Mouse (Mus musculus): ENCODE data around the gene Nrap. TPM values are rescaled to one million over a fixed set of nuclear protein-coding genes. Genes with fewer than 3 reads are reported as not detected.

Nrap gene
- polyA plus RNA-seq, 1 experiment from 2014 or later = 0.21 TPM

GRCm38 (mm10) chr19:56326243-56326855 is 63.5 kb downstream of the Nrap start:
- Histone ChIP-seq H3K4me1 (ENCODE audit: control insufficient read depth, insufficient read depth, low read length) (peaks cover 11% of the 10 kb centered on the region; the same call in 1 of the 2 replicates), H3K27ac (replicated peaks; ENCODE audit: low read depth, low read length) (no peak overlapping the region), H3K4me3 (ENCODE audit: low read depth, low read length) (no peak overlapping the region), H3K27me3 (ENCODE audit: control insufficient read depth, insufficient read depth, low read length) (no peaks in the 10 kb centered on the region), H3K9me3 (ENCODE audit: control insufficient read depth, low read length) (no peaks in the 10 kb centered on the region), H3K36me3 (ENCODE audit: control insufficient read depth, insufficient read depth, low read length) (no peaks in the 10 kb centered on the region), H3K4me2 (ENCODE audit: low read depth, severe bottlenecking) (no peak overlapping the region), H3K9ac (ENCODE audit: low read length) (no peak overlapping the region)
- ATAC-seq (ENCODE audit: insufficient number of reproducible peaks, low FRiP score, low TSS enrichment, low read depth) (no peak), DNase-seq (ENCODE audit: low spot score) (no peak)
- WGBS = 67% methylated on average over 21 of the region's 21 CpGs

- no peak overlapping the region for H3K4me2 ChIP-seq (ENCODE audit: low read depth, severe bottlenecking)
- H3K27me3 ChIP-seq (ENCODE audit: control insufficient read depth, insufficient read depth, low read length) = no peaks in the 10 kb centered on the region
- no peak overlapping the region for H3K27ac ChIP-seq (replicated peaks; ENCODE audit: low read depth, low read length)
- H3K4me3 ChIP-seq (ENCODE audit: low read depth, low read length) = no peak overlapping the region
- DNase-seq (ENCODE audit: low spot score) (no peak), ATAC-seq (ENCODE audit: insufficient number of reproducible peaks, low FRiP score, low TSS enrichment, low read depth) (no peak)
- WGBS = 71% methylated on average over 10 of the region's 10 CpGs
- H3K36me3 ChIP-seq (ENCODE audit: control insufficient read depth, insufficient read depth, low read length) = no peaks in the 10 kb centered on the region
- H3K4me1 ChIP-seq (ENCODE audit: control insufficient read depth, insufficient read depth, low read length) = peaks cover 11% of the 10 kb centered on the region
- no peak overlapping the region; the same call in 1 of the 2 replicates for H3K9ac ChIP-seq (ENCODE audit: low read length)
- no peaks in the 10 kb centered on the region for H3K9me3 ChIP-seq (ENCODE audit: control insufficient read depth, low read length)
Measured at GRCm38 (mm10) chr19:56325676-56326075, 64.2 kb downstream of the Nrap start.

GRCm38 (mm10) chr19:56321303-56321920 is 68.4 kb downstream of the Nrap start:
- Histone ChIP-seq H3K27ac (replicated peaks; ENCODE audit: low read depth, low read length) (peak overlapping the region; percentile 14; the same call in 1 of the 2 replicates), H3K4me2 (ENCODE audit: low read depth, severe bottlenecking) (no peak overlapping the region), H3K36me3 (ENCODE audit: control insufficient read depth, insufficient read depth, low read length) (no peaks in the 10 kb centered on the region), H3K4me1 (ENCODE audit: control insufficient read depth, insufficient read depth, low read length) (peaks cover 19% of the 10 kb centered on the region), H3K4me3 (ENCODE audit: low read depth, low read length) (no peak overlapping the region), H3K9ac (ENCODE audit: low read length) (no peak overlapping the region), H3K27me3 (ENCODE audit: control insufficient read depth, insufficient read depth, low read length) (no peaks in the 10 kb centered on the region), H3K9me3 (ENCODE audit: control insufficient read depth, low read length) (no peaks in the 10 kb centered on the region)
- DNase-seq (ENCODE audit: low spot score) (peak; percentile 41), ATAC-seq (ENCODE audit: insufficient number of reproducible peaks, low FRiP score, low TSS enrichment, low read depth) (no peak)
- WGBS = 71% methylated on average over 12 of the region's 12 CpGs

- Histone ChIP-seq H3K4me2 (ENCODE audit: low read depth, severe bottlenecking) (peak overlapping the region; percentile 39), H3K27ac (replicated peaks; ENCODE audit: low read depth, low read length) (no peak overlapping the region), H3K4me3 (ENCODE audit: low read depth, low read length) (no peak overlapping the region), H3K9me3 (ENCODE audit: control insufficient read depth, low read length) (no peaks in the 10 kb centered on the region), H3K9ac (ENCODE audit: low read length) (peak overlapping the region; percentile 19; the same call in 1 of the 2 replicates), H3K27me3 (ENCODE audit: control insufficient read depth, insufficient read depth, low read length) (no peaks in the 10 kb centered on the region), H3K4me1 (ENCODE audit: control insufficient read depth, insufficient read depth, low read length) (peaks cover 16% of the 10 kb centered on the region), H3K36me3 (ENCODE audit: control insufficient read depth, insufficient read depth, low read length) (no peaks in the 10 kb centered on the region)
- WGBS = 14% methylated on average over 26 of the region's 26 CpGs
- DNase-seq (ENCODE audit: low spot score) = peak; percentile 68
- ATAC-seq (ENCODE audit: insufficient number of reproducible peaks, low FRiP score, low TSS enrichment, low read depth) = no peak
Measured at GRCm38 (mm10) chr19:56320186-56320860, 69.5 kb downstream of the Nrap start.

- Histone ChIP-seq H3K4me2 (ENCODE audit: low read depth, severe bottlenecking) (no peak overlapping the region), H3K4me1 (ENCODE audit: control insufficient read depth, insufficient read depth, low read length) (peaks cover 16% of the 10 kb centered on the region), H3K36me3 (ENCODE audit: control insufficient read depth, insufficient read depth, low read length) (no peaks in the 10 kb centered on the region), H3K9ac (ENCODE audit: low read length) (no peak overlapping the region), H3K4me3 (ENCODE audit: low read depth, low read length) (no peak overlapping the region), H3K27ac (replicated peaks; ENCODE audit: low read depth, low read length) (no peak overlapping the region), H3K27me3 (ENCODE audit: control insufficient read depth, insufficient read depth, low read length) (no peaks in the 10 kb centered on the region), H3K9me3 (ENCODE audit: control insufficient read depth, low read length) (no peaks in the 10 kb centered on the region)
- DNase-seq (ENCODE audit: low spot score) (no peak), ATAC-seq (ENCODE audit: insufficient number of reproducible peaks, low FRiP score, low TSS enrichment, low read depth) (no peak)
- WGBS = 89% methylated on average over 6 of the region's 6 CpGs
Measured at GRCm38 (mm10) chr19:56319629-56320028, 70.2 kb downstream of the Nrap start.

- DNase-seq (ENCODE audit: low spot score) = no peak
Measured at GRCm38 (mm10) chr19:56319219-56319618, 70.6 kb downstream of the Nrap start.

DNA sequence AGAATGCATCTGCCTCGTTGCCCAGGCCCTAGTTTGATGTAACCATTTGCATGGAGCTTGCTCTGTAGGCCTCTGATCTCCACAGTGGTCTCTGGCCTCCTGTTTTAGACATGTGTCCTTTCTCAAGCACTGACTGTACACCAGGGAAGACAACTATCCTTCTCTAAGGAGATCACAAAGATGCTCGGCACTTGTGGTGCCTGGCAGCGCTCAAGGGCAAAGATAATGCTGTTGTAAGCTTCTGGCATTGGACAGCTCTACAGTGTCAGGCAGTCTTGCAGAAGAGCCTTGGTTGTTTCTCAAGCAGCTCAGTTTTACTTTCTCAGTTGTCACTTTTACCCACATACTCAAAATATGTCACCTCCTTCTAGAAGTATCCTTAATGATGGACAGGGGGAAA is 73.3 kb downstream of the Nrap start:
- no peaks in the 10 kb centered on the region for H3K27me3 ChIP-seq (ENCODE audit: control insufficient read depth, insufficient read depth, low read length)
- no peak overlapping the region for H3K27ac ChIP-seq (replicated peaks; ENCODE audit: low read depth, low read length)
- 81% methylated on average over 3 of the region's 3 CpGs for WGBS
- DNase-seq (ENCODE audit: low spot score) (no peak), ATAC-seq (ENCODE audit: insufficient number of reproducible peaks, low FRiP score, low TSS enrichment, low read depth) (no peak)
- no peak overlapping the region for H3K4me2 ChIP-seq (ENCODE audit: low read depth, severe bottlenecking)
- H3K9ac ChIP-seq (ENCODE audit: low read length) = no peak overlapping the region
- no peaks in the 10 kb centered on the region for H3K9me3 ChIP-seq (ENCODE audit: control insufficient read depth, low read length)
- H3K4me1 ChIP-seq (ENCODE audit: control insufficient read depth, insufficient read depth, low read length) = peaks cover 10% of the 10 kb centered on the region
- H3K36me3 ChIP-seq (ENCODE audit: control insufficient read depth, insufficient read depth, low read length) = no peaks in the 10 kb centered on the region
- no peak overlapping the region for H3K4me3 ChIP-seq (ENCODE audit: low read depth, low read length)

More at GRCm38 (mm10) chr19:56319219-56319618, 70.6 kb downstream of the Nrap start:
- Histone ChIP-seq H3K27me3 (ENCODE audit: control insufficient read depth, insufficient read depth, low read length) (no peaks in the 10 kb centered on the region), H3K9me3 (ENCODE audit: control insufficient read depth, low read length) (no peaks in the 10 kb centered on the region), H3K4me1 (ENCODE audit: control insufficient read depth, insufficient read depth, low read length) (peaks cover 16% of the 10 kb centered on the region), H3K36me3 (ENCODE audit: control insufficient read depth, insufficient read depth, low read length) (no peaks in the 10 kb centered on the region), H3K4me3 (ENCODE audit: low read depth, low read length) (no peak overlapping the region), H3K9ac (ENCODE audit: low read length) (no peak overlapping the region), H3K27ac (replicated peaks; ENCODE audit: low read depth, low read length) (no peak overlapping the region), H3K4me2 (ENCODE audit: low read depth, severe bottlenecking) (no peak overlapping the region)
- no peak for ATAC-seq (ENCODE audit: insufficient number of reproducible peaks, low FRiP score, low TSS enrichment, low read depth)
- WGBS = 90% methylated on average over 7 of the region's 7 CpGs

DNA sequence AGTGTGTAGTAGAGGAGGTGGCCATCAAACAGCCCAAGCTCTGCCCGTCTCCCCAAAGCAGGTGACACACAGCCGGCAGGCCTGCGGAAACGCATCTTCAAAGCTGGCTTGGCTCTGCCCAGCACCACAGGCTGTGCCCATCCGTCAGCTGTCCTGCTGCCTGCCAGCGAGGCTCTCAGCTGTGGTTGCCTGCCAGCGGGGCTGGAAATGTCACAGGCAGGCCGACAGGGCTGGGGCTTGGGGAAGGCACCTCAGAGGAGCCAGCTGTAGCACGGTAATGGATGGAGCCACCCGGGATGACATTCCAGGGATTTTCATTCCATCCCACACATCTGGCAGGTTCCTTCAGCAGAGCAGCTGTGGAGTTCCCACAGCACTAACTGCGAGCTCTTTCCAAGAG is 89.0 kb downstream of the Nrap start:
- 67% methylated on average over 11 of the region's 11 CpGs for WGBS
- H3K27ac ChIP-seq (replicated peaks; ENCODE audit: low read depth, low read length) = no peak overlapping the region
- no peak overlapping the region for H3K4me3 ChIP-seq (ENCODE audit: low read depth, low read length)
- DNase-seq (ENCODE audit: low spot score) (no peak), ATAC-seq (ENCODE audit: insufficient number of reproducible peaks, low FRiP score, low TSS enrichment, low read depth) (no peak)
- H3K4me2 ChIP-seq (ENCODE audit: low read depth, severe bottlenecking) = no peak overlapping the region
- no peaks in the 10 kb centered on the region for H3K4me1 ChIP-seq (ENCODE audit: control insufficient read depth, insufficient read depth, low read length)
- H3K36me3 ChIP-seq (ENCODE audit: control insufficient read depth, insufficient read depth, low read length) = no peaks in the 10 kb centered on the region
- H3K9ac ChIP-seq (ENCODE audit: low read length) = no peak overlapping the region
- no peaks in the 10 kb centered on the region for H3K27me3 ChIP-seq (ENCODE audit: control insufficient read depth, insufficient read depth, low read length)
- no peaks in the 10 kb centered on the region for H3K9me3 ChIP-seq (ENCODE audit: control insufficient read depth, low read length)
